Mouse (Mus musculus): ENCODE measurements at regions not wholly inside any gene's neighbourhood (a gene's known extent, or its start where the extent isn't known, plus 50 kb on each side); places are given as distances from the start of the nearest gene placed in this dataset.

DNA sequence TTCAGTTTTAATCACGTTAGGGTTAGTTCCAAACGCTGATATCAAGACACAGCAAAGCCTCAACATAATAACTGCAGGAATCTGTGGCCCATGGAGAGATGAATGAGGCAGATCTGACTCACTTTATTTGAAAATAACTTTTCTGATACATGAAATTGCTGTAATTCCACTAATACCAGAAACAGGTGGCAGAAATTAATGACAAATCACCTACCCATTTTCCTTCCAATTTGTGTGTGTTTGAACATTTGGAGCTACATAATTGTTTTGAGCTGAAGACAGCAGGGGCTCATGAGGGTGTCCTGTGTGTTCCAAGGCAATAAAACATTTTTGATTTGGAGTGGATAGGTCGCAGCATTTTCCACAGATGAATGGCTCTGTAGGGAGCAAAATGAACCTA is 254.2 kb upstream of the Zc3h12c start:
- TF ChIP-seq CTCF (IDR thresholded peaks at IDR 0.05; ENCODE audit: low read depth) (no peak), EP300 (IDR thresholded peaks at IDR 0.05; ENCODE audit: low read depth) (no peak)

Measured in heart, postnatal 0 days (tissue).